In the genomic region with DNA sequence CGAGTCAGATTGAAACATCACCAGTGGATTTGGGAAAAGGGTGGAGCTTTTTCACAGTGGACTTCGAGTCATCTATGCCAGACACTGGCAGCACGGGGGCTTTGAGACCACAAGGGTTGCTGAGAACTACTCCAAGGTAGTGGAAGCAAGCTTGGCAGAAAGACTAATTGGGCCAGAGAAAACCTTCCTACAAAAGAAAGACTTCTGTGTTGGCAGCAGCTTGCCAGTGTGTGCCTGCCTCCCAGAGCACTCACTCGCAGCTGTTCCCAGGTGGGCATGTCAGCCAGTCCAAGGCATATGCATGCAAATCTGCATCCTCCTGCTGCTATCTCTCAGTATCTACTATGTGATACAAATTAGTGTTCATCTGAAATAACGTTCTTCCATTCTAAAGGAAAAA, we compare ENCODE assay signal across 15 mouse cellular contexts.
DNase-seq lines count a peak whose midpoint lies in the region; ATAC-seq lines count a peak whose summit lies in the region.
"Had no signal": no experiment of that assay in that cellular context is flagged by ENCODE, and none has a peak within 500 bp of the region (broad histone marks: within the 10 kb centered on the region; RNA-seq: fewer than 3 reads in every experiment).

No protein-coding gene starts in this region.

- intact Hi-C loops in left cerebral cortex, postnatal 25 days (cut with DNase I): no loop called here
- intact Hi-C loops in heart, postnatal 36 days (cut with DNase I): no loop called here

- no peak overlapping the region for H3K9ac ChIP-seq in midbrain, embryonic 16.5 days (ENCODE audit: low read depth, low read length)
- no peak overlapping the region for H3K9ac ChIP-seq in midbrain, embryonic 11.5 days (ENCODE audit: low read length)
- H3K9ac ChIP-seq: liver, embryonic 15.5 days; neural tube, embryonic 13.5 days had no signal

- H3K9me3 ChIP-seq in midbrain, embryonic 16.5 days (replicated peaks; ENCODE audit: control insufficient read depth, low read length, poor library complexity, severe bottlenecking): no peaks in the 10 kb centered on the region
- no peaks in the 10 kb centered on the region for H3K9me3 ChIP-seq in midbrain, embryonic 11.5 days (ENCODE audit: control insufficient read depth, low read length)
- H3K9me3 ChIP-seq: embryonic facial prominence, embryonic 10.5 days; liver, embryonic 15.5 days; neural tube, embryonic 13.5 days had no signal

- H3K27ac ChIP-seq in midbrain, embryonic 16.5 days (ENCODE audit: low read length): 0 out of 2 replicates have a peak overlapping the region, but pooled peaks have one; percentile 42
- no peak overlapping the region for H3K27ac ChIP-seq in midbrain, embryonic 11.5 days (ENCODE audit: low read depth, low read length)
- H3K27ac ChIP-seq: embryonic facial prominence, embryonic 10.5 days; liver, embryonic 15.5 days; neural tube, embryonic 13.5 days had no signal

- ATAC-seq in midbrain, embryonic 16.5 days: no peak
- ATAC-seq in midbrain, embryonic 11.5 days (ENCODE audit: low FRiP score): no peak

- H3K27me3 ChIP-seq in midbrain, embryonic 16.5 days (ENCODE audit: control insufficient read depth, insufficient read depth, low read depth, low read length): no peaks in the 10 kb centered on the region
- no peaks in the 10 kb centered on the region for H3K27me3 ChIP-seq in midbrain, embryonic 11.5 days (ENCODE audit: control insufficient read depth, insufficient read depth, low read length)
- H3K27me3 ChIP-seq: liver, embryonic 15.5 days; neural tube, embryonic 13.5 days had no signal

- DNase-seq in cerebellum, postnatal 14 days: peak; percentile 28 to 37
- no peak for DNase-seq in cerebellum, postnatal 25 days
- DNase-seq in midbrain, embryonic 11.5 days (ENCODE audit: low spot score, missing footprints): no peak
- DNase-seq in left cerebral cortex, postnatal 25 days (ENCODE audit: low spot score in 2 of 2): peak; percentile 36 to 82
- no peak for DNase-seq in lung, postnatal 14 days
- DNase-seq in heart, postnatal 36 days: no peak
- no peak for DNase-seq in urinary bladder, postnatal 25 days (ENCODE audit: low spot score)
- DNase-seq: cerebellum, adult 2 months; heart, adult 11 months; heart, postnatal 10 days; kidney, adult 18-20 months had no signal

- no peaks in the 10 kb centered on the region for H3K36me3 ChIP-seq in midbrain, embryonic 16.5 days (ENCODE audit: control insufficient read depth, insufficient read depth, low read length)
- no peaks in the 10 kb centered on the region for H3K36me3 ChIP-seq in midbrain, embryonic 11.5 days (ENCODE audit: control insufficient read depth, insufficient read depth, low read length)
- H3K36me3 ChIP-seq: embryonic facial prominence, embryonic 10.5 days; liver, embryonic 15.5 days; neural tube, embryonic 13.5 days had no signal

- 42% methylated on average over 5 of the region's 5 CpGs for WGBS in midbrain, embryonic 16.5 days
- WGBS in midbrain, embryonic 11.5 days: 85% methylated on average over 5 of the region's 5 CpGs

- H3K4me2 ChIP-seq in midbrain, embryonic 16.5 days (ENCODE audit: low read length): no peak overlapping the region
- H3K4me2 ChIP-seq in midbrain, embryonic 11.5 days: no peak overlapping the region
- H3K4me2 ChIP-seq: liver, embryonic 15.5 days; neural tube, embryonic 13.5 days had no signal

- no peaks in the 10 kb centered on the region for H3K4me1 ChIP-seq in midbrain, embryonic 16.5 days (ENCODE audit: control insufficient read depth, insufficient read depth, low read length)
- no peaks in the 10 kb centered on the region for H3K4me1 ChIP-seq in midbrain, embryonic 11.5 days (ENCODE audit: control insufficient read depth, insufficient read depth, low read length)
- H3K4me1 ChIP-seq: embryonic facial prominence, embryonic 10.5 days; liver, embryonic 15.5 days had no signal

- H3K4me3 ChIP-seq in midbrain, embryonic 16.5 days (ENCODE audit: low read depth, low read length): no peak overlapping the region
- no peak overlapping the region for H3K4me3 ChIP-seq in midbrain, embryonic 11.5 days (ENCODE audit: low read depth, low read length)
- H3K4me3 ChIP-seq: embryonic facial prominence, embryonic 10.5 days; liver, embryonic 15.5 days; neural tube, embryonic 13.5 days had no signal

Comparison
In these comparisons a context has a peak if more than half of its experiments do, and no peak if none do; other contexts are left out.
1. DNase-seq: peak in cerebellum, postnatal 14 days (2 of 2) and left cerebral cortex, postnatal 25 days (2 of 2); none in cerebellum, postnatal 25 days (0 of 2), midbrain, embryonic 11.5 days (single experiment), lung, postnatal 14 days (single experiment), heart, postnatal 36 days (0 of 2) and urinary bladder, postnatal 25 days (single experiment).